Mouse (Mus musculus) layer of hippocampus, postnatal 25 days (tissue): ENCODE data around the gene Epha3. TPM values are rescaled to one million over a fixed set of nuclear protein-coding genes. Genes with fewer than 3 reads are reported as not detected.

ENCODE experiments used
- DNase-seq, 2 experiments: peaks; one replicate each; pipeline ENCODE4 v3.0.0; 2022; ENCODE audit warnings: mixed read lengths in 2 of 2, low spot score in 1 of 2; ENCODE audit errors: extremely low spot score in 1 of 2
- total RNA-seq, 2 experiments: library from RNA; stranded (reverse); gene quantifications; 2 replicates each; pipeline ENCODE4 v1.2.3; 2021

Epha3 gene
- total RNA-seq, result 10 to 100 TPM; 16.5 to 20.3 TPM

GRCm38 (mm10) chr16:63863913-63864330, at the start of gene Epha3:
Gene Epha3, minus strand, starts transcription at chr16:63864175.
- peak; percentile 75 to 77 for DNase-seq

- DNase-seq, result no peak
Measured at GRCm38 (mm10) chr16:63903425-63903824, 39.5 kb upstream of the Epha3 start.

GRCm38 (mm10) chr16:63881190-63881589, 17.2 kb upstream of the Epha3 start:
- no peak for DNase-seq

- peak in 1 of 2 experiments; percentile 30 for DNase-seq
Measured at GRCm38 (mm10) chr16:63872313-63872712, 8.3 kb upstream of the Epha3 start.

- DNase-seq, result no peak
Measured at GRCm38 (mm10) chr16:63864463-63864976, 545 bp upstream of the Epha3 start.

GRCm38 (mm10) chr16:63863181-63863580, 794 bp downstream of the Epha3 start:
- no peak for DNase-seq

GRCm38 (mm10) chr16:63857561-63857960, 6.4 kb downstream of the Epha3 start:
- DNase-seq, result no peak

GRCm38 (mm10) chr16:63856658-63857552, 7.1 kb downstream of the Epha3 start:
- peak; percentile 69 to 70 for DNase-seq

- DNase-seq, result no peak
Measured at GRCm38 (mm10) chr16:63850297-63850696, 13.7 kb downstream of the Epha3 start.

- no peak for DNase-seq
Measured at GRCm38 (mm10) chr16:63842911-63843310, 21.1 kb downstream of the Epha3 start.

GRCm38 (mm10) chr16:63837466-63837865, 26.5 kb downstream of the Epha3 start:
- DNase-seq, result no peak

- DNase-seq, result no peak
Measured at GRCm38 (mm10) chr16:63821164-63821563, 42.8 kb downstream of the Epha3 start.

- DNase-seq, result no peak
Measured at GRCm38 (mm10) chr16:63817606-63818005, 46.4 kb downstream of the Epha3 start.

GRCm38 (mm10) chr16:63816672-63817071, 47.3 kb downstream of the Epha3 start:
- no peak for DNase-seq

GRCm38 (mm10) chr16:63809871-63810270, 54.1 kb downstream of the Epha3 start:
- DNase-seq, result no peak

GRCm38 (mm10) chr16:63808991-63809390, 55.0 kb downstream of the Epha3 start:
- no peak for DNase-seq

- no peak for DNase-seq
Measured at GRCm38 (mm10) chr16:63806437-63807129, 57.4 kb downstream of the Epha3 start.

- no peak for DNase-seq
Measured at GRCm38 (mm10) chr16:63806025-63806424, 58.0 kb downstream of the Epha3 start.

GRCm38 (mm10) chr16:63801436-63801835, 62.5 kb downstream of the Epha3 start:
- DNase-seq, result no peak

- no peak for DNase-seq
Measured at GRCm38 (mm10) chr16:63798341-63798740, 65.6 kb downstream of the Epha3 start.

GRCm38 (mm10) chr16:63794292-63794691, 69.7 kb downstream of the Epha3 start:
- DNase-seq, result no peak
